Mouse (Mus musculus): ENCODE measurements around the gene Wdr76. TPM values are rescaled to one million over a fixed set of nuclear protein-coding genes. Genes with fewer than 3 reads are reported as not detected.

Gene Wdr76
- total RNA-seq, 2 experiments from 2014 or later = 3.2 to 5.5 TPM

GRCm38 (mm10) chr2:121588309-121588694 is 81.8 kb downstream of the Wdr76 start:
- peak; percentile 47 to 56 for DNase-seq
- intact Hi-C loops (cut with DNase I) = loop anchor here (5.0 kb wide), 1 partner anchor 34 kb away; no protein-coding TSS in a partner anchor

DNA sequence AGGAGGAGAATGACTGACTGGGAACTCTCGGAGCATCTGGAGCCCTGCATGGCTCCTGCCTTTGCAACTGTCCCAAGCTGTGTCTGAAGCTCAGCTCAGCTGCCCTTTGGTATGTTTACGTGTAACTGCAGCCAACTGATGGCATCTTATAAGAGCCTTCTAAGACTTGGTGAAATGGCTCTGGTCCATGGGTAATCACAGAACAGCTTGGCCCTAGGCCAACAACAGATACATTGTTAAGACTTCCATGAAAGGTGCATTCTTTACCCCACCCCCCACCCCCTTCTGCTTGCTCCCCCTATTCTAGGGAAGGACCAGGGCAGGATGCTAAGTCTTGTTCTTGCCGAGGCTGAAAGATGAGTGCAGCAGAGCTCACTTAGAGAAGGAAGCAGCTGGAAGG is 87.6 kb downstream of the Wdr76 start:
- intact Hi-C loops (cut with DNase I) = no loop called here

More for the DNA sequence above, 87.6 kb downstream of the Wdr76 start:
- DNase-seq = no peak

Other genes starting within 250 kb of the Wdr76 start
- 10 to 100 TPM; 32.5 to 41.3 TPM for gene Trp53bp1, start 235.3 kb upstream of the Wdr76 start, total RNA-seq (2021)
- 1 to 10 TPM; 7.6 to 8.7 TPM for gene Map1a, start 217.1 kb upstream of the Wdr76 start, total RNA-seq (2021)
- gene Ppip5k1, start 151.3 kb upstream of the Wdr76 start, total RNA-seq (2021) = 10 to 100 TPM; 27.2 to 31.4 TPM
- gene Ckmt1, start 149.0 kb upstream of the Wdr76 start, total RNA-seq (2021) = 1 to 10 TPM; 1.3 to 1.6 TPM
- not detected for gene Strc, start 119.6 kb upstream of the Wdr76 start, total RNA-seq (2021)
- 100 to 1,000 TPM; 115 to 150 TPM for gene Pdia3, start 92.9 kb upstream of the Wdr76 start, total RNA-seq (2021)
- gene Catsper2, start 92.9 kb upstream of the Wdr76 start, total RNA-seq (2021) = 1 to 10 TPM; 3.2 to 3.9 TPM
- gene Ell3, start 62.4 kb upstream of the Wdr76 start, total RNA-seq (2021) = not detected
- gene Serf2, start 57.5 kb upstream of the Wdr76 start, total RNA-seq (2021) = 100 to 1,000 TPM; 341 to 387 TPM
- gene Hypk, start 53.4 kb upstream of the Wdr76 start, total RNA-seq (2021) = 10 to 100 TPM; 18.2 to 20.4 TPM
- under 1 TPM in 1 of 2 experiments, not detected in 1; 0.17 TPM for gene Serinc4, start 49.9 kb upstream of the Wdr76 start, total RNA-seq (2021)
- 10 to 100 TPM; 25.7 to 25.9 TPM for gene Mfap1b, start 32.7 kb upstream of the Wdr76 start, total RNA-seq (2021)
- gene Mfap1a, start 58 bp upstream of the Wdr76 start, total RNA-seq (2021) = 10 to 100 TPM; 27.2 to 28.2 TPM